Comparison of ENCODE assay signal across 8 mouse cellular contexts in the genomic region with DNA sequence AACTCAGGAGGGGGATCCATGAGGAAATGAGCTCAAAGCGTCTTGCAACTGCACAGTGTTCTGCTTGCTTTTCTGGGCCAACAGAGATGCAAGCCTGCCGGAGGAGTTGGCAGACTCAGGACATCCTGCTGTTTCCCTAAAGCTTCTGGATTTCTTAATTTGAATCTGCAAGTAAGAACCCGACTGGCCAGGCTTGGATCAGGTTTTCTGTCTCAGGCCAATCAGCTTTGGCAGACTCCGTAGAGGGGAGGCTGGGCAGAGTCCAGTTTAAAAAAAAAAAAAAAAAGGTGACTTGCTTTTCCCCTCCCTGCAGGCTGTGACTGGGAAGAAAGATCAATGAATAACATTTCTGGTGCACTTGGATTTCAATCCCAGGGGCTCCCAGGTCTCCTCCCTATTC. TPM values are rescaled to one million over a fixed set of nuclear protein-coding genes. Genes with fewer than 3 reads are reported as not detected.
DNase-seq lines count a peak whose midpoint lies in the region; ATAC-seq and TF ChIP-seq lines count a peak whose summit lies in the region.

No protein-coding gene starts in this region.

- H3K9ac ChIP-seq in heart, embryonic 11.5 days (ENCODE audit: low read depth, low read length), result no peak overlapping the region
- no peak overlapping the region for H3K9ac ChIP-seq in intestine, postnatal 0 days (ENCODE audit: low read depth, low read length)
- no peak overlapping the region for H3K9ac ChIP-seq in liver, embryonic 15.5 days

- 46% methylated on average over 4 of the region's 4 CpGs for WGBS in heart, embryonic 11.5 days (ENCODE audit: insufficient replicate concordance)
- 20% methylated on average over 4 of the region's 4 CpGs for WGBS in intestine, postnatal 0 days
- 58% methylated on average over 4 of the region's 4 CpGs for WGBS in liver, embryonic 15.5 days (ENCODE audit: insufficient replicate concordance)

- no peak overlapping the region for H3K27ac ChIP-seq in heart, embryonic 11.5 days (ENCODE audit: low read depth, low read length)
- H3K27ac ChIP-seq in intestine, postnatal 0 days (ENCODE audit: low read depth, low read length), result peak overlapping the region; percentile 29; the same call in 1 of the 2 replicates
- H3K27ac ChIP-seq in liver, embryonic 15.5 days (replicated peaks), result peak overlapping the region; percentile 52

- no peak for ATAC-seq in heart, embryonic 11.5 days (replicated peaks; ENCODE audit: insufficient number of reproducible peaks, low FRiP score, low TSS enrichment)
- ATAC-seq in intestine, postnatal 0 days, result peak; percentile 20
- ATAC-seq in liver, embryonic 15.5 days (ENCODE audit: insufficient read depth), result no peak
- no peak for ATAC-seq in cerebellum, adult (ENCODE audit: insufficient number of reproducible peaks, low FRiP score, low TSS enrichment)

- H3K4me3 ChIP-seq in heart, embryonic 11.5 days (ENCODE audit: low read depth, low read length), result no peak overlapping the region
- peak overlapping the region; percentile 21 for H3K4me3 ChIP-seq in intestine, postnatal 0 days (ENCODE audit: low read depth, low read length)
- H3K4me3 ChIP-seq in liver, embryonic 15.5 days (replicated peaks), result 0 out of 2 replicates have a peak overlapping the region, but pooled peaks have one; percentile 9

- H3K9me3 ChIP-seq in heart, embryonic 11.5 days (replicated peaks; ENCODE audit: control insufficient read depth, low read length), result no peaks in the 10 kb centered on the region
- no peaks in the 10 kb centered on the region for H3K9me3 ChIP-seq in intestine, postnatal 0 days (ENCODE audit: control insufficient read depth)
- no peaks in the 10 kb centered on the region for H3K9me3 ChIP-seq in liver, embryonic 15.5 days (replicated peaks)

- H3K4me2 ChIP-seq in heart, embryonic 11.5 days, result no peak overlapping the region
- peak overlapping the region; percentile 51 for H3K4me2 ChIP-seq in intestine, postnatal 0 days (replicated peaks; ENCODE audit: low read depth)
- 0 out of 2 replicates have a peak overlapping the region, but pooled peaks have one; percentile 14 for H3K4me2 ChIP-seq in liver, embryonic 15.5 days

- H3K4me1 ChIP-seq in heart, embryonic 11.5 days (ENCODE audit: control insufficient read depth, insufficient read depth, low read length), result peaks cover 21% of the 10 kb centered on the region
- 0 out of 2 replicates have a peak, but pooled peaks cover 5% of the 10 kb centered on the region for H3K4me1 ChIP-seq in intestine, postnatal 0 days (replicated peaks; ENCODE audit: control insufficient read depth, insufficient read depth, low read length)
- H3K4me1 ChIP-seq in liver, embryonic 15.5 days (replicated peaks), result peaks cover 41% of the 10 kb centered on the region

- no peak for TF ChIP-seq CTCF in intestine, postnatal 0 days (IDR thresholded peaks at IDR 0.05; ENCODE audit: low read depth)

- no peaks in the 10 kb centered on the region for H3K27me3 ChIP-seq in heart, embryonic 11.5 days (ENCODE audit: control insufficient read depth, insufficient read depth, low read length)
- H3K27me3 ChIP-seq in intestine, postnatal 0 days (replicated peaks; ENCODE audit: control insufficient read depth, insufficient read depth, low read length), result no peaks in the 10 kb centered on the region
- H3K27me3 ChIP-seq in liver, embryonic 15.5 days, result no peaks in the 10 kb centered on the region

- peak; percentile 97 for DNase-seq in heart, adult 11 months
- peak; percentile 77 for DNase-seq in ZHBTc4 (ENCODE audit: low read depth, low spot score)
- no peak for DNase-seq in spleen, adult 12 weeks (ENCODE audit: low spot score)
- DNase-seq in urinary bladder, postnatal 10 days (ENCODE audit: low spot score), result no peak

- no peaks in the 10 kb centered on the region for H3K36me3 ChIP-seq in heart, embryonic 11.5 days (ENCODE audit: control insufficient read depth, insufficient read depth, low read length)
- H3K36me3 ChIP-seq in intestine, postnatal 0 days (ENCODE audit: control insufficient read depth, insufficient read depth), result no peaks in the 10 kb centered on the region
- H3K36me3 ChIP-seq in liver, embryonic 15.5 days (replicated peaks), result no peaks in the 10 kb centered on the region

RNA-seq across cellular contexts. Expression of gene Vdac1, which starts 2.1 kb away (rescaled TPM):
- polyA plus RNA-seq in heart, embryonic 11.5 days (2014; fragmentation: Nextera tagmentation; extraction: Ambion mirVana), result 346 and 407 TPM in 2 replicates
- 175 and 180 TPM in 2 replicates for polyA plus RNA-seq in intestine, postnatal 0 days (2015; fragmentation: Nextera tagmentation; extraction: Ambion mirVana)
- polyA plus RNA-seq in liver, embryonic 15.5 days (2015; fragmentation: Nextera tagmentation; extraction: Ambion mirVana), result 119 TPM in 2 replicates

RNA-seq across cellular contexts. Expression of gene 9530068E07Rik, which starts 37.7 kb away (rescaled TPM):
- 211 and 244 TPM in 2 replicates for polyA plus RNA-seq in heart, embryonic 11.5 days (2014; fragmentation: Nextera tagmentation; extraction: Ambion mirVana)
- 89.2 and 92.0 TPM in 2 replicates for polyA plus RNA-seq in intestine, postnatal 0 days (2015; fragmentation: Nextera tagmentation; extraction: Ambion mirVana)
- 55.4 and 58.7 TPM in 2 replicates for polyA plus RNA-seq in liver, embryonic 15.5 days (2015; fragmentation: Nextera tagmentation; extraction: Ambion mirVana)

Comparison
In these comparisons a context has a peak if more than half of its experiments do, and no peak if none do; other contexts are left out.
1. DNase-seq: peak in heart, adult 11 months (single experiment) and ZHBTc4 (single experiment); none in spleen, adult 12 weeks (single experiment) and urinary bladder, postnatal 10 days (single experiment).